Mouse (Mus musculus): ENCODE measurements around the gene Yipf3.
A peak's percentile ranks its signal among the peaks of the same experiment; 100 is the strongest.

Gene Yipf3

GRCm38 (mm10) chr17:46283140-46283539 is 35.3 kb downstream of the Yipf3 start:
- no peak for DNase-seq (ENCODE audit: low read depth, low spot score)

GRCm38 (mm10) chr17:46283911-46284310 is 36.0 kb downstream of the Yipf3 start:
- no peak for DNase-seq (ENCODE audit: low read depth, low spot score)

GRCm38 (mm10) chr17:46284653-46285052 is 36.8 kb downstream of the Yipf3 start:
- no peak for DNase-seq (ENCODE audit: low read depth, low spot score)

GRCm38 (mm10) chr17:46285407-46285806 is 37.5 kb downstream of the Yipf3 start:
- no peak for DNase-seq (ENCODE audit: low read depth, low spot score)

GRCm38 (mm10) chr17:46287678-46288095 is 39.8 kb downstream of the Yipf3 start:
- peak; percentile 53 for DNase-seq (ENCODE audit: low read depth, low spot score)

GRCm38 (mm10) chr17:46296601-46297000 is 48.7 kb downstream of the Yipf3 start:
- no peak for DNase-seq (ENCODE audit: low read depth, low spot score)

- no peak for DNase-seq (ENCODE audit: low read depth, low spot score)
These were observed 49.1 kb downstream of the Yipf3 start for GRCm38 (mm10) chr17:46297028-46297363.

- DNase-seq (ENCODE audit: low read depth, low spot score), result peak; percentile 86
These were observed 49.7 kb downstream of the Yipf3 start, which contains the start of gene Dlk2 for GRCm38 (mm10) chr17:46297364-46298219. Dlk2 (plus strand) TSS chr17:46297421.

- DNase-seq (ENCODE audit: low read depth, low spot score), result peak; percentile 91
These were observed 50.5 kb downstream of the Yipf3 start for GRCm38 (mm10) chr17:46298220-46298913.

- DNase-seq (ENCODE audit: low read depth, low spot score), result peak; percentile 67
These were observed 54.0 kb downstream of the Yipf3 start for GRCm38 (mm10) chr17:46301892-46302291.

Measured in brain, adult 2 months (tissue).